Mouse (Mus musculus): ENCODE measurements around the gene Msmp.

GRCm38 (mm10) chr4:43604099-43604498 lies 19.8 kb upstream of the Msmp start:
- TF ChIP-seq CTCF (IDR thresholded peaks at IDR 0.05; ENCODE audit: control insufficient read depth, insufficient read depth, insufficient read length) (no peak), USF1 (IDR thresholded peaks at IDR 0.05; ENCODE audit: low read depth) (no peak), MYOD1 (IDR thresholded peaks at IDR 0.05; ENCODE audit: control insufficient read depth, insufficient read length, low read depth) (no peak), CEBPB (IDR thresholded peaks at IDR 0.05; ENCODE audit: low read depth) (no peak), FOSL1 (IDR thresholded peaks at IDR 0.05; ENCODE audit: insufficient read depth, low read length, poor library complexity, severe bottlenecking) (no peak), MAX (IDR thresholded peaks at IDR 0.05) (no peak), MYOG (IDR thresholded peaks at IDR 0.05; ENCODE audit: control insufficient read depth, extremely low read depth, insufficient read length) (no peak)

All from C2C12 (cell line).